Mouse (Mus musculus): ENCODE data around the gene Scn5a. TPM values are rescaled to one million over a fixed set of nuclear protein-coding genes. Genes with fewer than 3 reads are reported as not detected.

Scn5a gene
- polyA plus RNA-seq, 2 experiments from 2014 or later: not detected

GRCm38 (mm10) chr9:119455967-119456366, 122.8 kb downstream of the Scn5a start:
- ATAC-seq: peak; percentile 41

GRCm38 (mm10) chr9:119445737-119446136, 133.1 kb downstream of the Scn5a start:
- ATAC-seq: no peak

GRCm38 (mm10) chr9:119444738-119445429, 133.9 kb downstream of the Scn5a start, which contains the start of gene Exog:
Exog (plus strand) TSS chr9:119444943.
- ATAC-seq: peak; percentile 90

- no peak for ATAC-seq
These were observed 140.3 kb downstream of the Scn5a start for GRCm38 (mm10) chr9:119438498-119439000.

GRCm38 (mm10) chr9:119438065-119438464, 140.8 kb downstream of the Scn5a start:
- ATAC-seq: no peak

GRCm38 (mm10) chr9:119435855-119436254, 143.0 kb downstream of the Scn5a start:
- ATAC-seq: no peak

Other genes starting within 250 kb of the Scn5a start
- gene Acaa1a, start 239.3 kb downstream of the Scn5a start, polyA plus RNA-seq (2017; shearing (Covaris generic)): 10 to 100 TPM; 38.7 to 55.1 TPM
- gene Myd88, start 237.6 kb downstream of the Scn5a start, polyA plus RNA-seq (2017; shearing (Covaris generic)): 10 to 100 TPM; 63.4 to 74.5 TPM
- under 1 TPM; 0.48 to 0.54 TPM for gene Xylb, start 221.6 kb downstream of the Scn5a start, polyA plus RNA-seq (2017; shearing (Covaris generic))
- not detected for gene Slc22a14, start 213.5 kb downstream of the Scn5a start, polyA plus RNA-seq (2017; shearing (Covaris generic))
- under 1 TPM in 1 of 2 experiments, not detected in 1; 0.46 TPM for gene Acvr2b, start 176.9 kb downstream of the Scn5a start, polyA plus RNA-seq (2017; shearing (Covaris generic))
- gene Exog, start 134.1 kb downstream of the Scn5a start, polyA plus RNA-seq (2017; shearing (Covaris generic)): 10 to 100 TPM; 12.6 to 16.2 TPM
- gene Scn10a, start 140.3 kb upstream of the Scn5a start, polyA plus RNA-seq (2017; shearing (Covaris generic)): not detected
- gene Scn11a, start 246.4 kb upstream of the Scn5a start, polyA plus RNA-seq (2017; shearing (Covaris generic)): 1 to 10 TPM in 1 of 2 experiments, under 1 TPM in 1; 0.83 to 1.1 TPM